Mouse (Mus musculus): ENCODE measurements around the gene Sik2.

The Sik2 gene

GRCm38 (mm10) chr9:50981499-50982190, 27.2 kb downstream of the Sik2 start:
- DNase-seq, result peak; percentile 22 to 27

GRCm38 (mm10) chr9:50974631-50975030, 34.2 kb downstream of the Sik2 start:
- DNase-seq, result no peak

DNA sequence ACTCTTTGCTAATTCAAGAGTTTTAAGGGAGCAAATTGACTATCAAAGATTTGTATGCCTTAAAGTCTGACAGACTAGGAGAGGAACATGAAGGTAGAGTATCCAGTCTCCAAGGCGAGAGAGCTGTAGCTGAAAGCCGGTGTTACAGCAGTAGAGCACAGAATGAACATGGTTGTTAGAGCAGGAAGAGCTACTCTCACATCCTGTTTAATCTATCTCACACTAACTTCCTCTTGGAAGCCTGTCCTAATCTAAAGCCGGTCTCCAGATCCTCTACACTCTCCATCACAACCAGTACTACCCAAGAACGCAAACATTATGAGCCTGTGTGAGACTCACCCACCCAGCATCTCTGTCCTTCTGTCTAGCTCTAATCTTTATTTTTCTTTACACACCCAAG, 38.5 kb downstream of the Sik2 start:
- no peak for DNase-seq

GRCm38 (mm10) chr9:50969266-50969665, 39.6 kb downstream of the Sik2 start:
- DNase-seq, result no peak

- DNase-seq, result no peak
These were observed 42.6 kb downstream of the Sik2 start for GRCm38 (mm10) chr9:50966277-50966676.

GRCm38 (mm10) chr9:50965392-50965791, 43.5 kb downstream of the Sik2 start:
- no peak for DNase-seq

GRCm38 (mm10) chr9:50964911-50965310, 44.0 kb downstream of the Sik2 start:
- no peak for DNase-seq

DNA sequence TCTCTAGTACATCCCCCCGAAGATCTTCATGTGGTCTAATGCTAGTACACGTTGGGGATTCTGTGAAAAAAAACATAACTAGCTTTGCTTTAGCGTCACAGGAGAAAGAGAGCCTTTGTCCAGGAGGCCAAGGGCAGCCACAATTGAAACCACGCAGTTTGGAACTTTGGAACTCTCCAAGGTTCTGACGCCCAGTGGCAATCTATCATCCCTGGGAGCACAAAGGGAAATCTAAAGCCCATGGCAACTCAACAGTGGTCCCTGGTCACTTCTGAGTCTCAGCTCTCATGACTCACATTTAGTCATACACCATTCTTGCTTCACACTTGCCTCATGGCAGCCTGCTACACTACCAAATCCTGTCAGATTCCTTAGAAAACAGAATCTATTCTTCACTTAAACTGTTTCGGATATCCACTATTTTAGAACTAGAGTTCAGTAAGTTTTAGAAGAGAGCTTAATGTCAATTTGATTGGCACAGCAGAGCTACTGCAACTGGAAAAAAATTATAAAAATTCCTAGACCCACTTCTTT, 50.9 kb downstream of the Sik2 start:
- peak in 1 of 2 experiments; percentile 16 for DNase-seq

DNA sequence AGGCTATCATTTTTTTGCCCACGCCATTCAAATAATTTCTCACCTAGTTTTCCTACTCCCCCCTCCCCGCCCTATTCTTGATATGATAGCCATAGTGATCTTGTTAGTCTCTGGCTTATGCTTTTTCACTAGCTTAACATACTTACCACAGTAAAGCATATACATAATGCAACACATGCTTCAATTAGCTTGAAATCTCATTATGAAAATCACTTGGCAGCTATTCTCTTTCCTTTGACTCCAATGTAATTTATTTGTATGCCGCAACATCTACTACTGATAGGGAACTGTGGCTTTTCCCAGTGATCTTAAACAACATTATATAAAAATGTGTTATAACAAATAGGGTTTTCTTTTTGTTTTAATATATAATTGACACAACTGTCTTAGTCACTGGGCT, 53.7 kb downstream of the Sik2 start:
- no peak for DNase-seq

GRCm38 (mm10) chr9:50948097-50948823, 60.6 kb downstream of the Sik2 start:
- DNase-seq, result peak in 1 of 2 experiments; percentile 6

GRCm38 (mm10) chr9:50946338-50946737, 62.5 kb downstream of the Sik2 start:
- DNase-seq, result no peak

DNA sequence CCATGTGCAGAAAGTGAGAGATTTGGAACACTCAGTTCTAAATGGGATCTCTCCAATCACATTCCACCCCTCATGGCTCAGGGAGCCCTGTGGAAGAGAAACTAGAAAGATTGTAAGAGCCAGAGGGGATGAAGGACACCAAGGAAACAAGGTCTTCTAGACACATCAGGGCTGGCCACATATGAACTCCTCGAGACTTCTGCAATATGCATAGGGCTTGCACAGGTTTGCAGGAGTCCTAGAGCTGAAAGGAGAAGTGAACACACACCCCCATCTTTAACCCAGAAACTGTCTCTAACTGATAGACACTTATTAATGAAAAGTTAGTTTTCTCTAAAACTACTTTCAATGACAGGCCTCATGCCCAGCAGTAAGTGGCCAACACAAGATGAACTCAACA, 64.0 kb downstream of the Sik2 start:
- DNase-seq, result no peak

DNA sequence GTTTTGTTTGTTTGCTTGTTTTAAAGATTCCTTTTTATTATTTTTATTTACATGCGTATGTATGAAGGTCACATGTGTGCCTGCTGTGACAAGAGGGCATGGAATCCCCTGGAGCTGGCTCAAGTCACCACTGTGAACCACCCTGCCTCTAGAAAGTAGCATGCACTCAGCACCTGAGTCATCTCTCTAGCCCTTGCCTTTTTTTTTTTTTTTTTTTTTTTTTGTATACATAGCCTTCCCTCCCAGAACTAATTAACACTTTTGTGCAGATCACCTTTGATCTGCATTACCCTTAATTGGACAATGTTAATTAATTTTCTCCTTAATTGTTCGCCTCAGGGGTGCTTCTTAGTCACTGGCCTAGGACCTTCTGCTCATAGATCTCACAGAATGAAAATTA, 66.2 kb downstream of the Sik2 start:
- DNase-seq, result no peak

- no peak for DNase-seq
These were observed 67.0 kb downstream of the Sik2 start for GRCm38 (mm10) chr9:50941804-50942401.

DNA sequence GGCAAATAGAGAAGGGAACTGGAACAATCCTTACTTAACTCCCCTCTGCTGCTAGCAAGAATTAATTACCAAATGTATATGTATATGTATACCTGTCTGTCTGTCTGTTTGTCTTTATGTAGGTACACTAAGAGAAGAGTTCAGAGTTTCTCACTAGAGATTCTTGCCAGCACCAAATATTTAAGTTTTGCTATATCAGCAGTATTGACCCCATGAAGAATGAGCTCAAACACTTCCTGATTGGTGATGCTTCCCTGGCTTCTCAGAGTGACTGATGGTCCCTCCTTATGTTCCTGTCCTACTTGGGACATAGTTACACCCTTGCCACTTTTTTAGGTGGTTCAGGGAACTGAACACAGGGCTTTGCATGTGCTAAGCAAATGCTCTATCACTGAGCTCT, 78.9 kb downstream of the Sik2 start:
- DNase-seq, result no peak

- DNase-seq, result no peak
These were observed 83.1 kb downstream of the Sik2 start for GRCm38 (mm10) chr9:50925801-50926200.

- DNase-seq, result no peak
These were observed 84.4 kb downstream of the Sik2 start for GRCm38 (mm10) chr9:50924454-50924853.

- no peak for DNase-seq
These were observed 86.3 kb downstream of the Sik2 start for GRCm38 (mm10) chr9:50922363-50923153.

GRCm38 (mm10) chr9:50920933-50921895, 87.7 kb downstream of the Sik2 start:
- DNase-seq, result no peak

- DNase-seq, result no peak
These were observed 89.3 kb downstream of the Sik2 start for GRCm38 (mm10) chr9:50919554-50919953.

GRCm38 (mm10) chr9:50918131-50918530, 90.7 kb downstream of the Sik2 start:
- no peak for DNase-seq

All from kidney, postnatal 36 days (tissue).